ENCODE assay signal across 14 mouse cellular contexts in the genomic region with DNA sequence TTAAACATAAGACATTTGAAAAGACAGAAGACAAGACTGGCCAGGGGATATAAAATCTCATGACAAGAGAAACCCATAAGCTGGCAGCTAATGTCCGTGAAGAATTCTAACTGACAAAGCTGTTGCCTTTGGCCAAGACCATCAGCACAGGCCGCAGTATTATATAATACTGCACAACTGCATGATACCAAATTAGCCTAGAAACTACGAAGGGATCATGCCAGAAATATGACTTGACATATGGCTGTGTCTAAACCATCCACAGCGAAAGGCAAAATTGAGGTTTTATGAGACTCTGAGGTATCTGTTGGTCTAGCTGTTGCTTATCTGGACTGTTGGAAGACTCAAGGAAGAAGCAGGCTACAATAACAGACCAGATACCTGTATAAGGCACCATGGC. TPM values are rescaled to one million over a fixed set of nuclear protein-coding genes. Genes with fewer than 3 reads are reported as not detected.
DNase-seq lines count a peak whose midpoint lies in the region; ATAC-seq lines count a peak whose summit lies in the region.
"Had no signal": no experiment of that assay in that cellular context is flagged by ENCODE, and none has a peak within 500 bp of the region (broad histone marks: within the 10 kb centered on the region; RNA-seq: fewer than 3 reads in every experiment).

No protein-coding gene starts in this region.

- H3K4me3 ChIP-seq in midbrain, embryonic 11.5 days (ENCODE audit: low read depth, low read length), result no peak overlapping the region
- H3K4me3 ChIP-seq: embryonic facial prominence, embryonic 10.5 days; embryonic facial prominence, embryonic 12.5 days; forebrain, embryonic 13.5 days; forebrain, embryonic 15.5 days had no signal

- ATAC-seq in midbrain, embryonic 11.5 days (ENCODE audit: low FRiP score), result no peak
- ATAC-seq: forebrain, embryonic 13.5 days; forebrain, embryonic 15.5 days; forebrain, postnatal 0 days had no signal

- H3K9me3 ChIP-seq in midbrain, embryonic 11.5 days (ENCODE audit: control insufficient read depth, low read length), result no peaks in the 10 kb centered on the region
- H3K9me3 ChIP-seq: embryonic facial prominence, embryonic 10.5 days; embryonic facial prominence, embryonic 12.5 days; forebrain, embryonic 13.5 days; forebrain, embryonic 15.5 days had no signal

- peaks cover 3% of the 10 kb centered on the region; the same call in 1 of the 2 replicates for H3K36me3 ChIP-seq in midbrain, embryonic 11.5 days (ENCODE audit: control insufficient read depth, insufficient read depth, low read length)
- H3K36me3 ChIP-seq: forebrain, embryonic 15.5 days had no signal

- no peaks in the 10 kb centered on the region for H3K27me3 ChIP-seq in midbrain, embryonic 11.5 days (ENCODE audit: control insufficient read depth, insufficient read depth, low read length)
- H3K27me3 ChIP-seq: embryonic facial prominence, embryonic 12.5 days; forebrain, embryonic 13.5 days; forebrain, embryonic 15.5 days had no signal

- DNase-seq in cerebellum, adult 8-10 months, result peak; percentile 21
- no peak for DNase-seq in cerebellum, postnatal 10 days
- DNase-seq in cerebellum, adult 9-11 months, result peak; percentile 67
- DNase-seq in cerebellum, postnatal 36 days, result no peak
- peak; percentile 75 for DNase-seq in brain, adult 2 months (ENCODE audit: low read depth, low spot score)
- DNase-seq in midbrain, embryonic 11.5 days (ENCODE audit: low spot score, missing footprints), result no peak
- DNase-seq: adrenal gland, adult 2 months; adrenal gland, postnatal 10 days; adrenal gland, postnatal 25 days; forebrain, postnatal 0 days had no signal

- no peak overlapping the region for H3K9ac ChIP-seq in midbrain, embryonic 11.5 days (ENCODE audit: low read length)
- H3K9ac ChIP-seq: embryonic facial prominence, embryonic 12.5 days; forebrain, embryonic 13.5 days; forebrain, embryonic 15.5 days; forebrain, postnatal 0 days had no signal

- WGBS in midbrain, embryonic 11.5 days, result 93% methylated on average over 4 of the region's 4 CpGs

- no peaks in the 10 kb centered on the region for H3K4me1 ChIP-seq in midbrain, embryonic 11.5 days (ENCODE audit: control insufficient read depth, insufficient read depth, low read length)
- H3K4me1 ChIP-seq: embryonic facial prominence, embryonic 10.5 days; forebrain, embryonic 13.5 days; forebrain, embryonic 15.5 days had no signal

- no peak overlapping the region for H3K27ac ChIP-seq in midbrain, embryonic 11.5 days (ENCODE audit: low read depth, low read length)
- H3K27ac ChIP-seq: embryonic facial prominence, embryonic 10.5 days; embryonic facial prominence, embryonic 12.5 days; forebrain, embryonic 13.5 days; forebrain, embryonic 15.5 days had no signal

- H3K4me2 ChIP-seq in midbrain, embryonic 11.5 days, result no peak overlapping the region
- H3K4me2 ChIP-seq: embryonic facial prominence, embryonic 12.5 days; forebrain, embryonic 13.5 days; forebrain, embryonic 15.5 days had no signal

RNA-seq across cellular contexts. Expression of a gene that starts 19.3 kb away (rescaled TPM):
- polyA plus RNA-seq in midbrain, embryonic 11.5 days (2014; fragmentation: Nextera tagmentation; extraction: Ambion mirVana), result 0.79 and 0.84 TPM in 2 replicates
- polyA plus RNA-seq: forebrain, embryonic 13.5 days had no signal

Comparison
In these comparisons a context has a peak if more than half of its experiments do, and no peak if none do; other contexts are left out.
1. DNase-seq: peak in cerebellum, adult 8-10 months (single experiment), cerebellum, adult 9-11 months (single experiment) and brain, adult 2 months (single experiment); none in cerebellum, postnatal 10 days (0 of 2), cerebellum, postnatal 36 days (0 of 2) and midbrain, embryonic 11.5 days (single experiment).